32 mouse cellular contexts compared by ENCODE assay signal in genomic region chr4:43834749-43835148, GRCm38 (mm10). TPM values are rescaled to one million over a fixed set of nuclear protein-coding genes. Genes with fewer than 3 reads are reported as not detected.
A peak's percentile ranks its signal among the peaks of the same experiment; 100 is the strongest.
DNase-seq lines count a peak whose midpoint lies in the region; ATAC-seq and TF ChIP-seq lines count a peak whose summit lies in the region.
"Had no signal": no experiment of that assay in that cellular context is flagged by ENCODE, and none has a peak within 500 bp of the region (broad histone marks: within the 10 kb centered on the region; RNA-seq: fewer than 3 reads in every experiment).

No protein-coding gene starts in this region.

- no peaks in the 10 kb centered on the region for H3K79me2 ChIP-seq in CH12.LX (replicated peaks; ENCODE audit: control insufficient read depth, extremely low read depth, insufficient read depth, poor library complexity, severe bottlenecking)

- no peak for TF ChIP-seq EP300 in CH12.LX (IDR thresholded peaks at IDR 0.05; ENCODE audit: low read length)

- H3K27ac ChIP-seq in CH12.LX (ENCODE audit: insufficient read depth, low read depth): no peak overlapping the region
- no peak overlapping the region for H3K27ac ChIP-seq in forebrain, embryonic 11.5 days (ENCODE audit: low read depth, low read length)
- H3K27ac ChIP-seq: embryonic facial prominence, embryonic 13.5 days; embryonic facial prominence, embryonic 15.5 days; forebrain, embryonic 10.5 days; forebrain, embryonic 13.5 days; forebrain, embryonic 15.5 days had no signal

- H3K4me2 ChIP-seq in CH12.LX (ENCODE audit: insufficient read depth, low read depth, poor library complexity, severe bottlenecking): no peak overlapping the region
- H3K4me2 ChIP-seq in forebrain, embryonic 11.5 days (ENCODE audit: low read depth, low read length, severe bottlenecking): no peak overlapping the region
- H3K4me2 ChIP-seq: embryonic facial prominence, embryonic 13.5 days; embryonic facial prominence, embryonic 15.5 days; forebrain, embryonic 13.5 days; forebrain, embryonic 15.5 days had no signal

- H3K4me1 ChIP-seq in CH12.LX (ENCODE audit: control insufficient read depth in 1 of 2, insufficient read depth in 2 of 2): peaks cover 0 to 13% of the 10 kb centered on the region in 2 experiments; a peak in 2 of 4 replicates
- no peaks in the 10 kb centered on the region for H3K4me1 ChIP-seq in forebrain, embryonic 11.5 days (replicated peaks; ENCODE audit: control insufficient read depth, insufficient read depth, low read length)
- H3K4me1 ChIP-seq: embryonic facial prominence, embryonic 13.5 days; embryonic facial prominence, embryonic 15.5 days; forebrain, embryonic 10.5 days; forebrain, embryonic 13.5 days; forebrain, embryonic 15.5 days had no signal

- intact Hi-C loops in heart, postnatal 10 days (cut with DNase I): no loop called here

- TF ChIP-seq POLR2A in CH12.LX (IDR thresholded peaks at IDR 0.05; ENCODE audit: low read depth, low read length): no peak

- H3K36me3 ChIP-seq in CH12.LX (replicated peaks in 1 of 2; ENCODE audit: control insufficient read depth in 1 of 2, insufficient read depth in 1 of 2, low read length in 1 of 2): no peaks in the 10 kb centered on the region
- H3K36me3 ChIP-seq in forebrain, embryonic 11.5 days (ENCODE audit: control insufficient read depth, insufficient read depth, low read length): no peaks in the 10 kb centered on the region
- H3K36me3 ChIP-seq: embryonic facial prominence, embryonic 13.5 days; embryonic facial prominence, embryonic 15.5 days; forebrain, embryonic 10.5 days; forebrain, embryonic 15.5 days had no signal

- H3K27me3 ChIP-seq in CH12.LX (replicated peaks): peaks cover 43% of the 10 kb centered on the region
- H3K27me3 ChIP-seq in forebrain, embryonic 11.5 days (ENCODE audit: control insufficient read depth, insufficient read depth, low read length): no peaks in the 10 kb centered on the region
- H3K27me3 ChIP-seq: embryonic facial prominence, embryonic 13.5 days; embryonic facial prominence, embryonic 15.5 days; forebrain, embryonic 13.5 days; forebrain, embryonic 15.5 days had no signal

- no peak for TF ChIP-seq CTCF in CH12.LX (conservative IDR thresholded peaks at IDR 0.05 in 1 of 2, IDR thresholded peaks at IDR 0.05 in 1 of 2; ENCODE audit: low read depth in 2 of 2, low read length in 2 of 2)

- ATAC-seq in inflammation-experienced regulatory T-cells, adult 6 months: peak; percentile 52
- ATAC-seq in forebrain, embryonic 11.5 days (replicated peaks; ENCODE audit: low FRiP score): no peak
- ATAC-seq: activated CD4-positive, CD25-positive, alpha-beta regulatory T cell, adult 4 months; CD4-positive, CD25-positive, alpha-beta regulatory T cell, adult 4 months; forebrain, embryonic 13.5 days; forebrain, embryonic 15.5 days; forebrain, postnatal 0 days had no signal

- 69% methylated on average over 4 of the region's 4 CpGs for WGBS in forebrain, embryonic 11.5 days

- no peak overlapping the region for H3K4me3 ChIP-seq in CH12.LX (replicated peaks in 1 of 3; ENCODE audit: low read depth in 2 of 3, low read length in 2 of 3, poor library complexity in 1 of 3)
- no peak overlapping the region for H3K4me3 ChIP-seq in forebrain, embryonic 11.5 days (ENCODE audit: low read depth, low read length)
- H3K4me3 ChIP-seq: embryonic facial prominence, embryonic 13.5 days; embryonic facial prominence, embryonic 15.5 days; erythroblast, embryonic 14.5 days; forebrain, embryonic 10.5 days; forebrain, embryonic 13.5 days; forebrain, embryonic 15.5 days had no signal

- in situ Hi-C loops in CH12.LX (cut with MboI; ENCODE audit: low pct_ligation_motif_present, low pct_unique_long_range_greater_than_20kb, low sequenced_read_pairs): no loop called here

- DNase-seq in heart, adult 11 months: peak; percentile 69
- DNase-seq in heart, postnatal 10 days: no peak
- DNase-seq in A20 (ENCODE audit: low read depth, low spot score) (peak; percentile 39), CH12.LX (ENCODE audit: extremely low read depth) (peak; percentile 34)
- no peak for DNase-seq in embryo, embryonic 10 days (ENCODE audit: low spot score)
- DNase-seq in forebrain, embryonic 11.5 days (ENCODE audit: low spot score): no peak
- no peak for DNase-seq in frontal cortex, postnatal 14 days (ENCODE audit: low spot score in 2 of 2)
- DNase-seq: adrenal gland, adult 8-10 months; adrenal gland, postnatal 14 days; adrenal gland, postnatal 36 days; cerebellum, adult 11-12 months; cerebellum, adult 2 months; cerebellum, adult 9-10 months; cerebellum, postnatal 10 days; cerebellum, postnatal 25 days; embryo, embryonic 11 days; forebrain, postnatal 0 days had no signal

- dilution Hi-C loops in CH12.LX (cut with MboI; ENCODE audit: extremely low pct_ligation_motif_present, extremely low pct_unique_long_range_greater_than_20kb, low sequenced_read_pairs): no loop called here

- TF ChIP-seq RAD21 in CH12.LX (IDR thresholded peaks at IDR 0.05; ENCODE audit: low read depth, low read length): no peak

- no peaks in the 10 kb centered on the region for H3K9me3 ChIP-seq in CH12.LX (replicated peaks; ENCODE audit: low read length)
- no peaks in the 10 kb centered on the region for H3K9me3 ChIP-seq in forebrain, embryonic 11.5 days (ENCODE audit: control insufficient read depth, low read length)
- H3K9me3 ChIP-seq: embryonic facial prominence, embryonic 13.5 days; embryonic facial prominence, embryonic 15.5 days; forebrain, embryonic 10.5 days; forebrain, embryonic 13.5 days; forebrain, embryonic 15.5 days had no signal

- H3K9ac ChIP-seq in CH12.LX (ENCODE audit: insufficient read depth, low read depth): no peak overlapping the region
- H3K9ac ChIP-seq in forebrain, embryonic 11.5 days (ENCODE audit: low read length): no peak overlapping the region
- H3K9ac ChIP-seq: embryonic facial prominence, embryonic 13.5 days; embryonic facial prominence, embryonic 15.5 days; forebrain, embryonic 13.5 days; forebrain, embryonic 15.5 days; forebrain, postnatal 0 days had no signal

TF ChIP-seq in CH12.LX, 34 proteins besides CTCF, POLR2A, EP300 and RAD21:
- no peak for TF ChIP-seq USF2 (conservative IDR thresholded peaks at IDR 0.05; ENCODE audit: low read depth, low read length)
- no peak for TF ChIP-seq ZMIZ1 (IDR thresholded peaks at IDR 0.05; ENCODE audit: low read depth, low read length)
- no peak for TF ChIP-seq MAX (IDR thresholded peaks at IDR 0.05; ENCODE audit: low read length)
- TF ChIP-seq E2F4 (IDR thresholded peaks at IDR 0.05; ENCODE audit: insufficient replicate concordance, low read depth, low read length): no peak
- no peak for TF ChIP-seq USF1 (IDR thresholded peaks at IDR 0.05; ENCODE audit: low read depth, low read length)
- no peak for TF ChIP-seq ZKSCAN1 (IDR thresholded peaks at IDR 0.05; ENCODE audit: borderline replicate concordance, low read depth, low read length)
- no peak for TF ChIP-seq CHD2 (IDR thresholded peaks at IDR 0.05; ENCODE audit: low read length)
- TF ChIP-seq TCF12 (IDR thresholded peaks at IDR 0.05; ENCODE audit: low read depth, low read length): no peak
- TF ChIP-seq NELFE (IDR thresholded peaks at IDR 0.05; ENCODE audit: low read depth, low read length): no peak
- TF ChIP-seq PAX5 (IDR thresholded peaks at IDR 0.05; ENCODE audit: low read length): no peak

RNA-seq across cellular contexts. Expression of gene Olfr157, which starts 5.3 kb away (rescaled TPM):
- not detected for total RNA-seq in heart, postnatal 10 days (2021)
- total RNA-seq in CH12.LX (2012; rRNA removed): not detected in 2 replicates
- not detected in 2 replicates for total RNA-seq in CH12.LX (2014; rRNA removed)
- polyA plus RNA-seq in CH12.LX (2012; ENCODE audit: insufficient read length, low read depth): 0.03 TPM in 1 of 2 replicates, not detected in the other
- polyA plus RNA-seq in inflammation-experienced regulatory T-cells, adult 6 months (2017; shearing (Covaris generic)): under 1 TPM; 0.28 to 0.86 (median 0.56) TPM
- polyA plus RNA-seq in forebrain, embryonic 11.5 days (2014; fragmentation: Nextera tagmentation; extraction: Ambion mirVana): not detected in 2 replicates
- total RNA-seq: adrenal gland, adult 18-20 months; adrenal gland, adult 8-10 months; adrenal gland, postnatal 14 days; adrenal gland, postnatal 36 days; forebrain, postnatal 0 days; MEL had no signal
- polyA plus RNA-seq: C2C12; cerebellum, adult 2 months; cortical plate, adult 2 months; embryonic facial prominence, embryonic 11.5 days; embryonic facial prominence, embryonic 13.5 days; erythroblast, embryonic 14.5 days; forebrain, embryonic 10.5 days; forebrain, embryonic 13.5 days; forebrain, embryonic 15.5 days; forebrain, postnatal 0 days had no signal

RNA-seq across cellular contexts. Expression of gene Olfr156, which starts 11.1 kb away (rescaled TPM):
- total RNA-seq in heart, postnatal 10 days (2021): not detected
- not detected in 2 replicates for total RNA-seq in CH12.LX (2012; rRNA removed)
- total RNA-seq in CH12.LX (2014; rRNA removed): not detected in 2 replicates
- polyA plus RNA-seq in CH12.LX (2012; ENCODE audit: insufficient read length, low read depth): not detected in 2 replicates
- polyA plus RNA-seq in inflammation-experienced regulatory T-cells, adult 6 months (2017; shearing (Covaris generic)): not detected
- not detected in 2 replicates for polyA plus RNA-seq in forebrain, embryonic 11.5 days (2014; fragmentation: Nextera tagmentation; extraction: Ambion mirVana)
- total RNA-seq: adrenal gland, adult 18-20 months; adrenal gland, adult 8-10 months; adrenal gland, postnatal 14 days; adrenal gland, postnatal 36 days; ES-E14; forebrain, postnatal 0 days; MEL had no signal
- polyA plus RNA-seq: activated CD4-positive, CD25-positive, alpha-beta regulatory T cell, adult 4 months; C2C12; CD4-positive, CD25-positive, alpha-beta regulatory T cell, adult 4 months; cerebellum, adult 2 months; cortical plate, adult 2 months; embryonic facial prominence, embryonic 11.5 days; embryonic facial prominence, embryonic 13.5 days; embryonic facial prominence, embryonic 15.5 days; erythroblast, embryonic 14.5 days; forebrain, embryonic 10.5 days; forebrain, embryonic 13.5 days; forebrain, embryonic 15.5 days; forebrain, postnatal 0 days had no signal

RNA-seq across cellular contexts. Expression of gene Olfr155, which starts 16.6 kb away (rescaled TPM):
- not detected for total RNA-seq in heart, postnatal 10 days (2021)
- total RNA-seq in CH12.LX (2012; rRNA removed) (not detected in 2 replicates), CH12.LX (2014; rRNA removed) (not detected in 2 replicates)
- polyA plus RNA-seq in CH12.LX (2012; ENCODE audit: insufficient read length, low read depth): not detected in 2 replicates
- not detected for polyA plus RNA-seq in inflammation-experienced regulatory T-cells, adult 6 months (2017; shearing (Covaris generic))
- polyA plus RNA-seq in forebrain, embryonic 11.5 days (2014; fragmentation: Nextera tagmentation; extraction: Ambion mirVana): not detected in 2 replicates
- total RNA-seq: adrenal gland, adult 18-20 months; adrenal gland, adult 8-10 months; adrenal gland, postnatal 14 days; adrenal gland, postnatal 36 days; ES-E14; forebrain, postnatal 0 days; MEL had no signal
- polyA plus RNA-seq: C2C12; CD4-positive, CD25-positive, alpha-beta regulatory T cell, adult 4 months; cerebellum, adult 2 months; cortical plate, adult 2 months; embryonic facial prominence, embryonic 11.5 days; embryonic facial prominence, embryonic 13.5 days; erythroblast, embryonic 14.5 days; forebrain, embryonic 10.5 days; forebrain, embryonic 13.5 days; forebrain, embryonic 15.5 days; forebrain, postnatal 0 days had no signal

RNA-seq across cellular contexts. Expression of gene Reck, which starts 40.6 kb away (rescaled TPM):
- total RNA-seq in heart, postnatal 10 days (2021): 10 to 100 TPM; 12.3 to 12.8 TPM
- total RNA-seq in CH12.LX (2012; rRNA removed) (0.55 and 0.68 TPM in 2 replicates), CH12.LX (2014; rRNA removed) (0.34 and 0.44 TPM in 2 replicates)
- 1.4 and 1.8 TPM in 2 replicates for polyA plus RNA-seq in CH12.LX (2012; ENCODE audit: insufficient read length, low read depth)
- polyA plus RNA-seq in inflammation-experienced regulatory T-cells, adult 6 months (2017; shearing (Covaris generic)): 1 to 10 TPM; 3.6 to 6.3 (median 5.3) TPM
- 11.3 and 11.8 TPM in 2 replicates for polyA plus RNA-seq in forebrain, embryonic 11.5 days (2014; fragmentation: Nextera tagmentation; extraction: Ambion mirVana)
- polyA plus RNA-seq: erythroblast, embryonic 14.5 days had no signal

Comparison
In these comparisons a context has a peak if more than half of its experiments do, and no peak if none do; other contexts are left out.
1. DNase-seq: peak in heart, adult 11 months (single experiment), A20 (single experiment) and CH12.LX (single experiment); none in heart, postnatal 10 days (0 of 2), embryo, embryonic 10 days (single experiment), forebrain, embryonic 11.5 days (single experiment) and frontal cortex, postnatal 14 days (0 of 2).